ENCODE assay signal across 18 mouse cellular contexts in genomic region chr15:25270349-25270748, GRCm38 (mm10).
A peak's percentile ranks its signal among the peaks of the same experiment; 100 is the strongest.
DNase-seq lines count a peak whose midpoint lies in the region; ATAC-seq and TF ChIP-seq lines count a peak whose summit lies in the region.
"Had no signal": no experiment of that assay in that cellular context is flagged by ENCODE, and none has a peak within 500 bp of the region (broad histone marks: within the 10 kb centered on the region; RNA-seq: fewer than 3 reads in every experiment).

No protein-coding gene starts in this region.

- no peak for DNase-seq in frontal cortex, postnatal 10 days (ENCODE audit: low spot score in 2 of 2)
- DNase-seq in MN1 (ENCODE audit: low spot score) = peak; percentile 13
- DNase-seq in left cerebral cortex, adult 2 months (ENCODE audit: extremely low spot score in 1 of 2, low spot score in 2 of 2) = no peak
- DNase-seq in midbrain, embryonic 10.5 days (ENCODE audit: low spot score) = no peak
- DNase-seq: adrenal gland, postnatal 10 days; cerebellum, adult 9-11 months; gastrocnemius, postnatal 10 days; heart, postnatal 4 days; kidney, postnatal 25 days had no signal

- no peaks in the 10 kb centered on the region for H3K4me1 ChIP-seq in intestine, embryonic 16.5 days (ENCODE audit: control insufficient read depth, insufficient read depth, low read length)
- H3K4me1 ChIP-seq in intestine, postnatal 0 days (replicated peaks; ENCODE audit: control insufficient read depth, insufficient read depth, low read length) = no peaks in the 10 kb centered on the region
- peaks cover 6% of the 10 kb centered on the region for H3K4me1 ChIP-seq in midbrain, embryonic 10.5 days
- H3K4me1 ChIP-seq: embryonic facial prominence, embryonic 12.5 days; forebrain, embryonic 13.5 days had no signal

- no peak overlapping the region for H3ac ChIP-seq in myocyte (ENCODE audit: control insufficient read depth, insufficient read length)

- TF ChIP-seq CTCF in intestine, postnatal 0 days (IDR thresholded peaks at IDR 0.05; ENCODE audit: low read depth) = no peak
- TF ChIP-seq CTCF in left cerebral cortex, adult 2 months (IDR thresholded peaks at IDR 0.05) = no peak

- intact Hi-C loops in left cerebral cortex, adult 2 months (cut with DNase I) = no loop called here

- H3K4me3 ChIP-seq in intestine, embryonic 16.5 days (ENCODE audit: low read length) = no peak overlapping the region
- H3K4me3 ChIP-seq in intestine, postnatal 0 days (ENCODE audit: low read depth, low read length) = no peak overlapping the region
- no peak overlapping the region for H3K4me3 ChIP-seq in myocyte
- no peak overlapping the region for H3K4me3 ChIP-seq in left cerebral cortex, adult 2 months
- no peak overlapping the region for H3K4me3 ChIP-seq in midbrain, embryonic 10.5 days
- H3K4me3 ChIP-seq: embryonic facial prominence, embryonic 12.5 days; forebrain, embryonic 13.5 days; neural tube, embryonic 13.5 days had no signal

- no peak for TF ChIP-seq POLR2A in myocyte (IDR thresholded peaks at IDR 0.05; ENCODE audit: insufficient read length, low read depth)

- no peak overlapping the region for H3K9ac ChIP-seq in intestine, embryonic 16.5 days (ENCODE audit: low read depth, low read length)
- no peak overlapping the region for H3K9ac ChIP-seq in intestine, postnatal 0 days (ENCODE audit: low read depth, low read length)
- H3K9ac ChIP-seq: embryonic facial prominence, embryonic 12.5 days; forebrain, embryonic 13.5 days; liver, embryonic 14.5 days; neural tube, embryonic 13.5 days had no signal

- H3K79me2 ChIP-seq in myocyte (ENCODE audit: control insufficient read depth, insufficient read depth) = no peaks in the 10 kb centered on the region

- no peaks in the 10 kb centered on the region for H3K9me3 ChIP-seq in intestine, embryonic 16.5 days (ENCODE audit: control insufficient read depth, low read length)
- H3K9me3 ChIP-seq in intestine, postnatal 0 days (ENCODE audit: control insufficient read depth) = no peaks in the 10 kb centered on the region
- H3K9me3 ChIP-seq in midbrain, embryonic 10.5 days (replicated peaks) = no peaks in the 10 kb centered on the region
- H3K9me3 ChIP-seq: embryonic facial prominence, embryonic 12.5 days; forebrain, embryonic 13.5 days; neural tube, embryonic 13.5 days had no signal

- 61% methylated on average over 10 of the region's 10 CpGs for WGBS in intestine, embryonic 16.5 days
- WGBS in intestine, postnatal 0 days = 74% methylated on average over 10 of the region's 10 CpGs
- 93% methylated on average over 10 of the region's 10 CpGs for whole genome bisulfite sequencing in midbrain, embryonic 10.5 days

- H3K27ac ChIP-seq in intestine, embryonic 16.5 days (ENCODE audit: low read length) = no peak overlapping the region
- no peak overlapping the region for H3K27ac ChIP-seq in intestine, postnatal 0 days (ENCODE audit: low read depth, low read length)
- no peak overlapping the region for H3K27ac ChIP-seq in left cerebral cortex, adult 2 months
- no peak overlapping the region for H3K27ac ChIP-seq in midbrain, embryonic 10.5 days (replicated peaks)
- H3K27ac ChIP-seq: embryonic facial prominence, embryonic 12.5 days; forebrain, embryonic 13.5 days; liver, embryonic 14.5 days; neural tube, embryonic 13.5 days had no signal

- H3K36me3 ChIP-seq in intestine, embryonic 16.5 days (ENCODE audit: control insufficient read depth, insufficient read depth, low read length) = no peaks in the 10 kb centered on the region
- no peaks in the 10 kb centered on the region for H3K36me3 ChIP-seq in intestine, postnatal 0 days (ENCODE audit: control insufficient read depth, insufficient read depth)
- no peaks in the 10 kb centered on the region for H3K36me3 ChIP-seq in myocyte (ENCODE audit: control insufficient read depth, insufficient read depth)
- H3K36me3 ChIP-seq in midbrain, embryonic 10.5 days = no peaks in the 10 kb centered on the region
- H3K36me3 ChIP-seq: embryonic facial prominence, embryonic 12.5 days; neural tube, embryonic 13.5 days had no signal

- H3K4me2 ChIP-seq in intestine, embryonic 16.5 days (ENCODE audit: low read depth, low read length) = no peak overlapping the region
- H3K4me2 ChIP-seq in intestine, postnatal 0 days (replicated peaks; ENCODE audit: low read depth) = no peak overlapping the region
- H3K4me2 ChIP-seq in myocyte (ENCODE audit: low read depth) = peak overlapping the region; percentile 75
- H3K4me2 ChIP-seq: embryonic facial prominence, embryonic 12.5 days; forebrain, embryonic 13.5 days; neural tube, embryonic 13.5 days had no signal

- ATAC-seq in frontal cortex, adult (ENCODE audit: low TSS enrichment) = peak; percentile 76
- ATAC-seq in intestine, embryonic 16.5 days = peak; percentile 30; the same call in 1 of the 2 replicates
- ATAC-seq in intestine, postnatal 0 days = no peak
- ATAC-seq: forebrain, embryonic 13.5 days; midbrain, embryonic 16.5 days had no signal

- H3K27me3 ChIP-seq in intestine, embryonic 16.5 days (replicated peaks; ENCODE audit: control insufficient read depth, insufficient read depth, low read length) = no peaks in the 10 kb centered on the region
- H3K27me3 ChIP-seq in intestine, postnatal 0 days (replicated peaks; ENCODE audit: control insufficient read depth, insufficient read depth, low read length) = no peaks in the 10 kb centered on the region
- H3K27me3 ChIP-seq in myocyte (ENCODE audit: control insufficient read depth, insufficient read depth, insufficient read length) = no peaks in the 10 kb centered on the region
- H3K27me3 ChIP-seq in midbrain, embryonic 10.5 days (ENCODE audit: low read depth, poor library complexity, severe bottlenecking) = no peaks in the 10 kb centered on the region
- H3K27me3 ChIP-seq: embryonic facial prominence, embryonic 12.5 days; forebrain, embryonic 13.5 days; neural tube, embryonic 13.5 days had no signal

TF ChIP-seq in myocyte, 11 proteins besides CTCF, POLR2A, EP300 and RAD21:
- TF ChIP-seq REST (IDR thresholded peaks at IDR 0.05; ENCODE audit: insufficient read depth, insufficient read length) (no peak), MAX (IDR thresholded peaks at IDR 0.05; ENCODE audit: low read depth) (no peak), E2F4 (IDR thresholded peaks at IDR 0.05; ENCODE audit: insufficient read depth) (no peak), CEBPB (IDR thresholded peaks at IDR 0.05; ENCODE audit: insufficient read depth, poor library complexity, severe bottlenecking) (no peak), TCF3 (IDR thresholded peaks at IDR 0.05; ENCODE audit: insufficient read length, low read depth) (no peak), POLR2AphosphoS2 (IDR thresholded peaks at IDR 0.05; ENCODE audit: insufficient read length, low read depth) (no peak), SRF (IDR thresholded peaks at IDR 0.05; ENCODE audit: control insufficient read depth, insufficient read length, low read depth) (no peak), MYOD1 (IDR thresholded peaks at IDR 0.05; ENCODE audit: control insufficient read depth in 1 of 3, insufficient read length in 2 of 3, low read depth in 2 of 3) (no peak), TCF12 (IDR thresholded peaks at IDR 0.05; ENCODE audit: insufficient read depth, poor library complexity, severe bottlenecking) (no peak), USF1 (IDR thresholded peaks at IDR 0.05; ENCODE audit: low read depth) (no peak), MYOG (IDR thresholded peaks at IDR 0.05; ENCODE audit: control insufficient read depth in 1 of 3, insufficient read depth in 1 of 3, insufficient read length in 2 of 3, low read depth in 2 of 3) (no peak)
TF ChIP-seq in myocyte: peak in this region for 0.
